Mouse (Mus musculus) gastrocnemius, postnatal 4 days (tissue): Measurements from ENCODE around the gene Rps6ka5. TPM values are rescaled to one million over a fixed set of nuclear protein-coding genes. Genes with fewer than 3 reads are reported as not detected.

Experiments
- DNase-seq, 2 experiments: peaks; one replicate each; pipeline ENCODE4 v3.0.0; 2021 to 2022; ENCODE audit warnings: low spot score in 2 of 2, mixed read lengths in 2 of 2
- total RNA-seq, 2 experiments: library from RNA; stranded (reverse); gene quantifications; 2 replicates each; pipeline ENCODE4 v1.2.3; 2021

The Rps6ka5 gene
- total RNA-seq, 2 experiments from 2014 or later = 11.0 to 14.1 TPM

- DNase-seq = no peak
Observed at GRCm38 (mm10) chr12:100725458-100725786, 1.4 kb downstream of the Rps6ka5 start.

DNA sequence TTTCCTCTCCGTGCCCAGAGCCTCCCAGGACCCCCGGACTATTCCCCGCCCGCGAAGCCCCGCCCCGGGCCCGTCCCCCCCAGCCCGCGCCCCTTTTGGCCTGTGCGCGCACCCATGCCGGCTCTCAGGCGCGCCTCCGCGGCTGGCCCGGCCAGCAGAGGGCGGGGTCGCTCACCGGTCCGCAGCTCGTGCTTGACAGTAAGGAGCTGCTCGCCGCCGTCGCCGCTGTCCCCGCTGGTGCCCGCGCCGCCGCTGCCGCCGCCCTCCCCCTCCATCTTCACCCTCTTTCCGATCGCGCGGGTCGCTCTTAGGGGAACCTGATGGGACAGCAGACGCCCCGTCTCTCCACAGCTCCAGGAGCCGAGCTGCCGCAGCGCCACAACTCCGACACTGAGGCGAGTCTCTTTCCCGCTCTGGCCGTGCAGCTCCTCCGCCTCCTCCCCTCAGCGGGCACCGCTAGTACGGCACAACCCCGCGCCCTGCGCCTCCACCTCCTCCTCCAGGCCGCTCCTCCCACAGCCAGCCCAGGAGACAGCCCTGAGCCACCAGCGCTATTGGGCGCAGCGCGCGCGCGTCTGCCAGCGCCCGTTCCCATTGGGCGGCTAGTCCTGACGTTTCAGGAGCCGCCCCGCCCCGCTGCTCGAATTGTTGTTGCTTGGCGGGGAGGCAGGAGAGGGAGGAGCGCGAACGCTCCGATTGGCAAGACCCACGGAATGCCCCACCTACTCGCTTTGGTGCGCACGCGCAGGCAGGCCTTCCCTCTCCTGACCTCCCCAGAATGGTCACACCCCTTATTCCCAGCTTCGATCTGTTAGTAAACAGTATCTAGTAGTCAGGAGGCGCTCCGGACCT, 2.0 kb downstream of the Rps6ka5 start:
- DNase-seq = peak; percentile 97 to 99

DNA sequence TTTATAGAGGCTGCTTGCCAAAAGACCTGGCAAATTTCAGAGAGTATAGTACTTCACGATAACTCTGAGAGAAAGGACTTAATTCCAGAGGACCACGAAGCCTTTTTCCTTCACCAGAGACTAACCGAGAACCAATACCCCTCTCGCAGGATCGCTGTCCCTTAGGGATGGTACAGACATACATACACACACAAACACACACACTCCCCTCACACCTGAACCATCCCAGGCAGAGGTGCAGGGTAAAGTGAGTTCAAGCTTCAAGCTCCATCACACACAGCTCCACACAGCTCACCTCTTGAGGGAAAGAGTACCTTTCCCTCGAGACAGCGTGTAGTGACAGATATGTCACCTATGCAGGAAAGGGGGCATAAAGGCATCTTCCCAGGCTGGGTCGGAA, 2.6 kb downstream of the Rps6ka5 start:
- DNase-seq = no peak

DNA sequence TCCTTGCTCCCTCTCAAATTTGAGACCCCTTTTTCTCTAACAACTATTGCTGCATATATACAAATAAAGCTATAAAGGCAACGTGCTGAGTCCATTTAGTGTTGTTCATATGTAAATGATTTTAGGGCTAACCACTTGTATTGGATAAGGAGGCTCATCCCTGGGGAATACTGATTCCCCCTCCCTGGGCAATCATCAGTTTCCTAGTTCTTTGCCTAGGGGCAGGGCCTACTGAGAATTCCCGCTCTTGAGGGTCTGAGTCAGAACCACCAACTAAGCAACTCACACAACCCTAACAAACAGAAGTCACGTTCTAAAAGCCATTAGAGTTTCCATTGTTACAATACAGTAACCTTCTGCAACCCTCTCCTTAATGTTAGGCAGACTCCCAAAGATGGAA, 6.0 kb downstream of the Rps6ka5 start:
- no peak for DNase-seq

- DNase-seq = no peak
Observed at GRCm38 (mm10) chr12:100717446-100717845, 9.3 kb downstream of the Rps6ka5 start.

- DNase-seq = no peak
Observed at GRCm38 (mm10) chr12:100716969-100717368, 9.8 kb downstream of the Rps6ka5 start.

GRCm38 (mm10) chr12:100711819-100712218, 15.0 kb downstream of the Rps6ka5 start:
- DNase-seq = no peak

DNA sequence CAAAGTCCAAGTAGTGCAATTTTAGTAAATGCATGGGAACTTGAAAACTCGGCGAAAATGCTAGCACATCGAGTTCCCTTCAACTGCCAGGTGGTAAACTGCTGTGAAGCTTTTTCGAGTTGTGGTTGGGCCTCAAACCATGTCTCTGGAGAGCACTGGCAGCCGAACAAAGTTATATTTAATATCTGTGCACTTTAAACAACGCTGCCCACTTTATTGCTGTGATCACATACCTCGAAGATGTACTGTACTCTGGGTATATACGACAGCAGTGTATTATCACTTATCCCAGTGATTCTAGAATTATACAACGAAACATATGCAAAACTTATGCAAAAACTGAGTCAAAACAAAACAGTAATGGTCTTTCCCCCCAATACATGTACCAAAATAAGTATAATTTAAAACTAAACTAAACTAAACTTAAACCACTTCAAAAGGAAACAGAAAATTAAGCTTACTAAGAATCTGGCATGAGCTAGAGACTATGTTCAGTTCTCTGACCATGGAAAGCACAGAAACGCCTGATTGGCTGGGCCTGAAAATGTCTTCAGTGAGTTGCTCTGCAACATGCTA, 15.6 kb downstream of the Rps6ka5 start:
- no peak for DNase-seq

DNA sequence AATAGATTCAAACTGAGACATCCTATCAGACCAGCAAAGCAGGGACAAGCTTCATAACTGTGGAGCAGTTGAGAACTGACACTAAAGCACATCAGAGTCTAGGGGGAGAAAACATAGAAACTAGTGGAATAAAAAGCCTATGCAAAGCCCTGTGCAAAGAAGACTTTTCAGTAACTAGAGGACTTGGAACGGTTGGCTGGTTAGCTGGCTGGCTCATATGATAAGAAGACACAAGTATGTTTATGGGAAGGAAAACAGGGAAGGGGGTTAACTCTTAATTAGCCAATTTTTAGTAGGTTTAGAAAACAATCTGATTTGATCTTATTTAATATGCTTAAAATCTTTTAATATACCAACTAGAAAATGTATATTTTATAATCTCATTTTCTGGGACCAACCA, 16.4 kb downstream of the Rps6ka5 start:
- DNase-seq = no peak

- no peak for DNase-seq
Observed at GRCm38 (mm10) chr12:100707312-100707711, 19.5 kb downstream of the Rps6ka5 start.

DNA sequence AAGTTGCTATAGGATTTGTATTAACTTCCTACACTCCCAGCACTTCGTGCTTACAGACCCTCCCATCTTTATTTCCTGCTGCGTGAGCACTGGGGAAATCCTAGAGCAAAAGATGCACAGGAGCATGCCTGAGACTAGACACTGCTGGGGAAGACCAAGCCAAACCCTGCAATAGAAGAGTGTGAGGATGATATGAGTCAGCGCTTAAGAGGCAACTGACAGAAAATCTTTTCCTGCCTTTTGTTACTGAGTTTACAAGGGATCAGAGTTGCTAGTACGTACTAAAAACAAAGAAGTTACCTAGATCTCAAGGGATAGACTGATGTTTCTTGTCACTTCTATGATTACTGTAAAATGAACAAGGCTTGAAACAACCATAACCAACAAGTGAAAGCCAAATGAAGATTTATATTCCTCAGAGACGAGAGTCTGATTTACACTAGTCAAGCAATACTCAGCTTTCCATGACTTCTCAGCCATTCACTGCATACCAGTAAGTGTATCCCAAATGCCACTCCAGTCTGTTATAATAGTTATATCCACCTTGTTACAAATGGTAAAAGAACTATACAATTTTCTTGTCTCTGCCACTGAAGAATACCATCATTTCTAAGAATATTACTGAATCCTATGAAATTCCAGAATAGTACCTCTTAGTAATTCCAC, 21.6 kb downstream of the Rps6ka5 start:
- no peak for DNase-seq

GRCm38 (mm10) chr12:100698019-100698418, 28.8 kb downstream of the Rps6ka5 start:
- DNase-seq = no peak

GRCm38 (mm10) chr12:100696621-100697020, 30.2 kb downstream of the Rps6ka5 start:
- no peak for DNase-seq

- DNase-seq = no peak
Observed at GRCm38 (mm10) chr12:100695252-100695651, 31.5 kb downstream of the Rps6ka5 start.

DNA sequence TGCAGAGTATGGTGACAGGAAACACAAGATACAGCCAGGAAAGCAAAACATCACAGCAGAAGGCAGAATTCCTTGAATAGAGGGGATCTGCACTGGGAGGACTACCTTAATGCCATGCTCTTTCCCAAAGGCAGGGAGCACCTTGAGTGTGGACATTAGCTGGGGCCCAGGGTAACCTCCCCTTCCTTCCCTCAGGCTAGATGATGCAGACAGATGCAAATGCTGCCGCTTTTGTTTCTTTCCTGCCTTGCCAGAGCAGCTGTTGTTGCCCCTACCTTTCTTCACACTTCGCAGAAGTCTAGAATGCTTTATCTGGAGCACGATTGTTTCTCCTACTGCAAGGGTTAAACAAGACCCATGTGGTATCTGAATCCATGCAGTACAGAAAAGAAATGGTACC, 34.6 kb downstream of the Rps6ka5 start:
- DNase-seq = no peak

DNA sequence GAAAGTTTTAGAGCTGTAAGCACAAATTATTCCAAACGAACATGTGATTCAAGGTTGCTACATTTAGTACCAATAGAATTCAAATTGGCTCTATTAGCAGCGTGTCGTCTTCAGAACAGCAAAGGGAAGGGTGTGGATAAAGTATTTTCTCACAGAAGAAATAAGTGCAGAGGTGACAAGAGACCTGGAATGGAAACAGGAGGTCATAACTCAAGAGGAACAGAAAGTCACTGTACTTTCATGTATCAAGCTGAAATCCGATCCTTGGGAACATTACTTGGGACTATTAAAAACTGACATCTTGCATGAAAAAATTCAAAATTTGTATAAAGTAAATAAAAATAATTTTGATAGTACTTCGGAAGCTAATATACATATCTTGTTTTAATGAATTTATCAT, 36.3 kb downstream of the Rps6ka5 start:
- DNase-seq = no peak

DNA sequence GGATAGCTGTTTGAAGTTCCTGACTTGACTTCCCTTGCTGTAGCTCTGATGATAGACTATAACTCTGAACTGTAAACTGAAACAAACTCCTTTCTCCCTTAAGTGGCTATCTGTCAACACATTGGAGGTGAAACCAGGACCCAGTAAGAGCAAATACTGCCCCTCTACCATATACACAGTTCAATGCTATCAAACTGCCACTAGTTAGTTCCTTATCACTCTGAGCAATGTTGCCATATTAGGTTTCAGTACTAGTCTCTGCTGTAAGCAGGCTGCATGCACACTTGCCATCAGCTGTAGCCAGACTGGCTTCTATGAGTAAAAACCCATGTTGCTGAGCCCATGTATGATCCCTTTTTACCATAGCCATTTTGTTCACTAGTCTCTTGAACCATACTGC, 38.6 kb downstream of the Rps6ka5 start:
- DNase-seq = no peak

- DNase-seq = no peak
Observed at GRCm38 (mm10) chr12:100687001-100687400, 39.8 kb downstream of the Rps6ka5 start.

- DNase-seq = no peak
Observed at GRCm38 (mm10) chr12:100681752-100682151, 45.0 kb downstream of the Rps6ka5 start.

DNA sequence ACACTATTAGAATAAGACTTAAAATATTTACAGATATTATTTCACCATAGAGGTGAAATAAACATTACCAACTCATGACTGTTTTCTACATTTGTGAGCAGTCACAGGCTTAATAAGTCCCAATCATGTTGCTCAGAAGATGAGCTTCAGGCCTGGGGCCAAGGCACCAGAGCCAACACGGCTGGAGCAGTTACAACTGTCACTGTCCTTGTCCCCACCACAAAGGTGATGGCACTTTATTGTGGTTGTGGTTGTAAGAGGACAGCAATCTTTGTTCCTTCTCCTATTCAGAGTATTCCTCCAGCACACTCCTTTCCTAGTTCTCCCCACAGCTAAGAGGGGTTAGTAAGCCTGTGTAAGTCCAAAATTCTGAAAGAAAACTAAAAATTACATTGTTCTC, 45.5 kb downstream of the Rps6ka5 start:
- DNase-seq = no peak

DNA sequence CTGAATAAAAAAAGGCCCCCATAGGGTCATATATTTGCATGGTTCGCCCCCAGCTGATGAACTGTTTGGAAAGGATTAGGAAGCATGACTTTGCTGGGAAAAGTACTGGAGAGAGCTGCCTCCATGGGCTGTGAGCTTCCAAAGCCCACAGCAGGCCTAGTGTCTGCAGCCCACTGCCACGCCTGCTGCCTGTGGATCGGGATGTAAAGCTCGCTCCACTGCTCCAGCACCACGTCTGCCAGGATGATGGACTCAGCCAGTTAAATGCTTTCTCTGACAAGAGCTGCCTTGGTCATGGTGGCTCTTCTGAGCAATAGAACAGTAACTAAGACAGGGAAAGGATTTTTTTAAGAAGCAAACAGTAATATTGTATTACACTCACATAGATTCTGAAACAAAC, 46.1 kb downstream of the Rps6ka5 start:
- no peak for DNase-seq

DNA sequence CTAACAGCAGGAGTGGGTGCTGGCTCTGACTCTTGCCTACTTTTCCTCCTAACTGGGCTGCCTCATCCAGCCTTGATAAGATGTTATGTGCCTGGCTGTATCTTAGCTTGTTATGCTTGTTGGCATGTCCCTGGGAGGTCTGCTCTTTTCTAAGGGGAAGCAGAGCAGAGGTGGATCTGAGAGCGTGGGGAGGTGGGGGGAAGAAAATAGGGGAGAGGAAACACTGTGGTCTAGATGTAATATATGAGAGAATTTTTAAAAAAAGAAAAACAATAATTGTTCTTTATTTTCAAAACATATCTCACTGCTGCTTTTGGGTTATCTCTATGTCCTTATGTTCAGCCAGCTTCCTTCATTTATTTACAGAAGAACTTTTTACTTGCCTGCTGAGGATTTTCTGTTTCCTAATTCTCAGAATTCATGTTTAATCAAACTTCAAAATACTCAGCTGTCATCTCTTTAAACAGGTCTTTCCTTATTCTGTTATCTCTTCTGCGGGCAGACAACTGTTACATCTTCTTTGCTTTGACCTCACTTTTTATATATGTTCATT, 56.1 kb downstream of the Rps6ka5 start:
- no peak for DNase-seq
